Mouse (Mus musculus) thymus, adult 18-20 months (tissue): Measurements from ENCODE around the gene Itgb7.

ENCODE experiments used
- DNase-seq, 2 experiments: peaks; one replicate each; pipeline ENCODE4 v3.0.0; 2022; ENCODE audit warnings: mixed read lengths in 2 of 2

Itgb7 gene

DNA sequence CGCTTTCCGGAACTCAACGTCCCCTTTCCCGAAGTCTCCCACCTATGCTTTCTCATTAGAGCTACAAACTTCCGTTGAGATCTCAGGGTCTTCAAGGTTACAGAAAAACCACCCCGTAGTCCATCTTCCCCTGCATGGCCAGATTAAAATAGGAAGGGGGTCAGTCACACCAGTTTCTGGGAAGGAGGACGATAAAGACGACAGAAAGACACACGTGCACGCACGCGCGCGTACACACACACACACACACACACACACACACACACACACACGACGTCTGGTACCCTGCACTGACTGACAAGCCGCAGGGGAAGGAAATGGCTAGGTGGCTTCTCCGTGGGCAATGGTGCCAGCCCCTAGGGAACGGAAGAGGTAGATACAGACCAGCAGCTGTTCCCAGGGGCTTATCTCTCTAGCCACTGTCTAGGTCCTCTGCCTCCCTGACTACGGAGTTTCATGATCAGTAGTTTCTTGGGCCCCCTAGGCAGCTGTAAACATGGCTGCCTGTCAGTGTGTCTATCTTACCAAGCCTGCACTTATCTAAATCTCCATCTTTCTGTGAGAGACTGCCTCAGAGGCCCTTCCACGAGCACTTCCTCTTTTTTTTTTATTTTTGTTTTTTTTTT is 6.6 kb downstream of the Itgb7 start:
- peak; percentile 65 to 80 for DNase-seq

- peak; percentile 83 to 84 for DNase-seq
These were observed 7.4 kb downstream of the Itgb7 start for GRCm38 (mm10) chr15:102224186-102224991.

GRCm38 (mm10) chr15:102222386-102222785 is 9.4 kb downstream of the Itgb7 start:
- DNase-seq, result no peak

DNA sequence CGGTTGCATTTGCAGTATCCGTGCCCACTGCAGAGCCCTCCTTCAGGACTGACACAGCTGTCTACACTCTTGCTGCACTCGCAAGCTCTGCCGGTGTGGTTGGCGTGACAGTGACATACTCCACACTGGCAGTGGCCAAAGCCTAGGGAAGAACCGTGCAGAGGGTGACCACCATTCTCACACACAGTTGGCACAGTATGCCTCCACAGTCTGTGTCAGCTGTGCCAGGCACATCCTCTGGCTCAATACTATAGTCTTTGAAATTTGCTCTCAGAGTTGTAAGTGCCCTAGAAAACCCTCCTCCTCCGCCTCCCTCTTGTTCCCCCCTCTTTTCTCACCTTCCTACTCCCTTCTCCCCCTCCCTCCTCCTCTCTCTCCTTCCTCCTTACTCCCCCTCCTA is 14.4 kb downstream of the Itgb7 start:
- no peak for DNase-seq

DNA sequence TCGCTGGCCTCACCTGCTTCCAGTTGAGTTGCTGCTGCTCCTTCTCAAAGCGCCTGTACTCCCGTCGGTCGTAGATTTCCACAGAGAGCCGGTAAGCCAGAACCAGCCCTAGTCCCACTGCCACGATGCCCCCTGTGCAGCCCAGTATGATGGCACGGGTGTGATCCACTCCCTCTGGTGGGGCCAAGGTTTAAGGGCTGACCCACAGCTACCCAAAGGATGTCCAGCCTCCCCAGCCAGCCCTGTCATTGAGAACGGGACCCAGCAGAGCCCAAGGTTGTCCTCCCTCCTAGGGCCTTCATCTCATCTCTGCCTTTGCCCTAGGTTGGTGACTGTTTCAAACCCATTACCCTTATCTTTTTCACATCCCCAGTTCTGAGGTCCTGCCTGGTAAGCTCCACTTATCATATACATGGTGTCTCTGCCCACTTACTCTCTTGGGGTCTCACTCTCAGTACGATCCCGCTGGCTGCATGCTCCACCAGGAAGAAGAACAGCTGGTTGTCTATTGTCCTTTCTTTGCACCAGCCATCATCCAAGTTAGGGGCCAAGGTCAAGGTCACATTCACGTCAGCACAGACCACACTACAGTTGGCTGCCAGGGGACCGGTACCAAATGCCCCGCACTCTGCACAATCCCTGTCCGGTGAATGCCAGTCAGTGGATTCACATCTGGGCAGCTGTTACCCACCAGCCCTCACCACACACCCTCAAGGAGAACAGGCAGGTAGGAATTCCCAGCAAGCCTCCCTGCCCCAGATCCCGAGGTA is 15.1 kb downstream of the Itgb7 start:
- no peak for DNase-seq

- no peak for DNase-seq
These were observed 16.1 kb downstream of the Itgb7 start for GRCm38 (mm10) chr15:102215624-102216023.

DNA sequence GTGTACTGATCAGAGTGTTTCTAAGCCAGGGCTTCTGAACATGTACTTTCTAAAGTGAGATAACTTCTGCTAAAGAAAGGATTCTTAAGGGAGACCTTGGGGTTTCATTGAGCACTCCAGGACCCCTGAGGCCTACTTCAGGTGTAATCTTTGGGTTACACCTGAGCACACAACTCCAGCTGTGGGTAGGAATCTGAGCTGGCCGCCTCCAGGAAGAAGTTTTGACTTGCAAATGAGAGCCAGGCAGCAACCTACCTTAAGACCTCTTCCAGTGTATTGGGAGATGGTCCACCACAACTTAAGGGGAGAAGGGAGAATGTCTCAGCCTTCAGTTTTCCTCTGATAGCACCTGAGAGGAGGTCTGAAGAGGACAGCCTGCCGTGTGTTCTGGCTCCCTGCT is 17.6 kb downstream of the Itgb7 start:
- no peak for DNase-seq

DNA sequence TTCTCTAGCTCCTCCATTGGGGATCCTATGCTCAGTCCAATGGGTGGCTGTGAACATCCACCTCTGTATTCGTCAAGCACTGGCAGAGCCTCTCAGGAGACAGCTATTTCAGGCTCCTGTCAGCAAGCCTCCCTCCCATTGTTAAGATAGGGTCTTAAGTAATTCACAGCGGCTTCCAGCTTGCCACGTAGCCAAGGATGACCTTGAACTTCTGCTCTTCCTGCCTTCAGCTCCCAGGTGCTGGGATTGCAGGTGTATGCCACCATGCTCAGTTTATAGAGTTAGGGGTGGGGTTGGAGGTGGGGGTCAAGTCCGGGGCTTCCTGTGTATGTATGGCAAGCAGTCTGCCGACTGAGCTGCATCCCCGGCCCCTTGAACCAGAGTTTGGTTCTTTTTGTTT is 19.8 kb downstream of the Itgb7 start:
- DNase-seq, result no peak

- DNase-seq, result no peak
These were observed 20.9 kb downstream of the Itgb7 start for GRCm38 (mm10) chr15:102210816-102211215.

DNA sequence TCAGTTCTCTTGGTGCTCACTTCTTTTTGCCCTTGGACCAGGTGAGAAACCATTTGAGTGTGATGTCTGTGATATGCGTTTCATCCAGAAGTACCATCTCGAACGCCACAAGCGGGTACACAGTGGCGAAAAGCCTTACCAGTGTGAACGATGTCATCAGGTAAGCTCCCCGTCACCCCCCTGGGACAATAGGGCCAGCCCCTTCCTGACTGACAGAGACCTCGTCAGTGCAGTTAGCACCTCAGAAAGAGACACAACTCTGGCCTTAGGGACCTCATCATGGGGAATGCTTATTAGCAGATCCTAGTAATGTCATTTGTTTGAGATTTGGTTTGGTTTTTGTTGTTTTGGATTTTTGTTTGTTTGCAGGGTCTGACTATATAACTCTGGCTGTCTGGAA is 22.6 kb downstream of the Itgb7 start:
- DNase-seq, result no peak

- no peak for DNase-seq
These were observed 23.6 kb downstream of the Itgb7 start for GRCm38 (mm10) chr15:102208092-102208561.

GRCm38 (mm10) chr15:102207351-102207750 is 24.4 kb downstream of the Itgb7 start:
- DNase-seq, result no peak

DNA sequence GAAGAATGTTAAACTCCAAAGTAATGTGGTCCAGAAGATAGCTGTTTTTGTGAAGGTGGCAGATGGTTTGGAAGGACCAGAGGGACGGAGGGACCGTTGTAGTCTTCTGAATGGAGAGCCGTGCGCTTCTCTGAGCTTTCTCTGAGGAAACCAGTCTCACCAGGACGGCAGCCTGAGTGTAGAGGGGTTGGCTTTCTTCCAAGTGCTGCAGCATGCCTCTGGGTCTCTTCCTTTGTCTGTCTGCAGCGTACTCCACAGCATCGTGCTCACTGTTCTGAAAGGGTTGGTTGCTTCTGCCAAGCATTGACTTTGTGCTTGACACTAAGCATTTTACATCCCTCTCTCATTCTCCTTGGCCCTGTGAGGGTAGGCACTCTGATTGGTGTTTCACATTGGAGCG is 26.0 kb downstream of the Itgb7 start:
- no peak for DNase-seq

- DNase-seq, result no peak
These were observed 26.9 kb downstream of the Itgb7 start, which contains the start of gene Csad for GRCm38 (mm10) chr15:102204674-102205505. Gene Csad, minus strand, starts transcription at chr15:102204724.

DNA sequence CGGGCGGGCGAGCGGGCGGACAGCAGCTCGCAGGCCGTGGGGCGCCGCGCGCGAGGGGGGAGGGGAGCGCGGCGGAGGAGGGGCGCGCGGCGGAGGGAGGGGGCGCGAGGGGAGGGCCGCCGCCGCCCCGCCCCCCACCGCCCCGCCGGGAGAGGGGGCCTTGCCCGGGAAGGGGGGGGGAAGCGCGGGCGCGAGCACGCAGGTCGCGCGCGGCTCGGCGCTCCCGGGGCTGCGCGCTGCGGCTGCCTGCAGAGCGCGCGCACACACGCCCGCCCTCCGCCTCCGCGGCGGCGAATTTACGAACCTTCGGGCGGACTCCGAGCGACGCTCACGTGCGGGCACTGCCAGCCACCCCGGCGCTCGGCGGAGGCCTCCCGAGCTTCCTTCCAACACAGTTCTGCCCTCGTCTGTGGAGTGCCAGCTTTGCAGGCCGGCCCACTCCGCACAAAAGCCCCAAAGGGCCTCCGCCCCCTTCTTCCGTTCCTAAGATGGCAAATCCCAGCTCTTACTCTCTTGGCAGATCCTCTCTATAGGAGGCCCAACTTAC is 27.8 kb downstream of the Itgb7 start:
- DNase-seq, result peak; percentile 59 to 69

GRCm38 (mm10) chr15:102202971-102203834 is 28.5 kb downstream of the Itgb7 start, which contains the start of gene Zfp740:
Gene Zfp740, plus strand, starts transcription at chr15:102203249.
- peak; percentile 97 for DNase-seq

- DNase-seq, result no peak
These were observed 32.9 kb downstream of the Itgb7 start for GRCm38 (mm10) chr15:102198841-102199240.

GRCm38 (mm10) chr15:102195373-102195772 is 36.4 kb downstream of the Itgb7 start:
- DNase-seq, result no peak

GRCm38 (mm10) chr15:102194439-102194838 is 37.3 kb downstream of the Itgb7 start:
- DNase-seq, result no peak

GRCm38 (mm10) chr15:102193652-102194051 is 38.1 kb downstream of the Itgb7 start:
- no peak for DNase-seq

- DNase-seq, result no peak
These were observed 38.8 kb downstream of the Itgb7 start for GRCm38 (mm10) chr15:102192820-102193386.
